Mouse (Mus musculus) thymus, adult 2 months (tissue): ENCODE results near the gene Slc25a13.

Experiments
- CTCF ChIP-seq: fragments of 200-500 bp; IDR thresholded peaks from 2 replicates; pipeline ENCODE4 v1.5.1; 2012; ENCODE audit warnings: mild to moderate bottlenecking, control low read depth, low read length, moderate library complexity, borderline replicate concordance; ENCODE audit not compliant: control insufficient read depth, poor library complexity, insufficient read depth; ENCODE audit errors: extremely low read depth
- POLR2A ChIP-seq: fragments of 200-500 bp; IDR thresholded peaks from 2 replicates; pipeline ENCODE4 v1.6.1; 2012; ENCODE audit warnings: mild to moderate bottlenecking, low read length, control low read depth, moderate library complexity; ENCODE audit not compliant: control insufficient read depth, poor library complexity, insufficient read depth; ENCODE audit errors: extremely low read depth

GRCm38 (mm10) chr6:6101605-6102004 lies 115.4 kb downstream of the Slc25a13 start:
- TF ChIP-seq POLR2A (no peak), CTCF (no peak)
